Mouse (Mus musculus) stomach, embryonic 16.5 days (tissue): ENCODE data around the gene Popdc3. TPM values are rescaled to one million over a fixed set of nuclear protein-coding genes. Genes with fewer than 3 reads are reported as not detected.

Experiments used
- ATAC-seq: fragments of 200-750 bp; cut with Nextera tagmentation; 2 replicates; pipeline ENCODE4 v1.8.0; 2017; ENCODE audit warnings: moderate number of reproducible peaks, moderate TSS enrichment; ENCODE audit not compliant: insufficient read depth, low FRiP score
- H3K27ac ChIP-seq: fragments of 300-500 bp; sonication (generic); 2 replicates; pipeline ENCODE4 v1.5.1; 2014; ENCODE audit warnings: low read length
- H3K27me3 ChIP-seq: fragments of 300-500 bp; sonication (generic); 2 replicates; pipeline ENCODE4 v1.6.1; 2014; ENCODE audit warnings: low read length, control low read depth, mixed read lengths; ENCODE audit not compliant: control insufficient read depth, insufficient read depth
- H3K36me3 ChIP-seq: fragments of 300-500 bp; sonication (generic); 2 replicates; pipeline ENCODE4 v1.6.1; 2014; ENCODE audit warnings: low read length; ENCODE audit not compliant: control insufficient read depth, insufficient read depth
- H3K4me1 ChIP-seq: fragments of 300-500 bp; sonication (generic); 2 replicates; pipeline ENCODE4 v1.6.1; 2014; ENCODE audit warnings: low read length, control low read depth, mixed read lengths; ENCODE audit not compliant: control insufficient read depth, insufficient read depth
- H3K4me2 ChIP-seq: fragments of 300-500 bp; sonication (generic); 2 replicates; pipeline ENCODE4 v1.6.1; 2014; ENCODE audit warnings: low read depth, low read length, mixed read lengths
- H3K4me3 ChIP-seq: fragments of 300-500 bp; sonication (generic); replicated peaks from 2 replicates; pipeline ENCODE4 v1.5.1; 2014; ENCODE audit warnings: mild to moderate bottlenecking, low read length
- H3K9ac ChIP-seq: fragments of 300-500 bp; sonication (generic); 2 replicates; pipeline ENCODE4 v1.6.1; 2014; ENCODE audit warnings: low read length
- H3K9me3 ChIP-seq: fragments of 300-500 bp; sonication (generic); replicated peaks from 2 replicates; pipeline ENCODE4 v1.6.1; 2016; ENCODE audit warnings: low read length, control low read depth; ENCODE audit not compliant: control insufficient read depth
- WGBS: fragments of 180-500 bp; shearing (Covaris S2); extraction: QIAGEN DNeasy Blood & Tissue Kit; methylation state at CpG from one replicate; pipeline ENCODE4 v1.1.7; 2014; 5-methylcytosine and 5-hydroxymethylcytosine counted together
- polyA plus RNA-seq: library from polyadenylated mRNA; unstranded; fragments of >200 nt; fragmentation: Nextera tagmentation; extraction: Ambion mirVana; gene quantifications from 2 replicates; pipeline ENCODE4 v1.2.1, GENCODE M21; 2015

Gene Popdc3
- polyA plus RNA-seq, 1 experiment from 2014 or later = 2.6 TPM

DNA sequence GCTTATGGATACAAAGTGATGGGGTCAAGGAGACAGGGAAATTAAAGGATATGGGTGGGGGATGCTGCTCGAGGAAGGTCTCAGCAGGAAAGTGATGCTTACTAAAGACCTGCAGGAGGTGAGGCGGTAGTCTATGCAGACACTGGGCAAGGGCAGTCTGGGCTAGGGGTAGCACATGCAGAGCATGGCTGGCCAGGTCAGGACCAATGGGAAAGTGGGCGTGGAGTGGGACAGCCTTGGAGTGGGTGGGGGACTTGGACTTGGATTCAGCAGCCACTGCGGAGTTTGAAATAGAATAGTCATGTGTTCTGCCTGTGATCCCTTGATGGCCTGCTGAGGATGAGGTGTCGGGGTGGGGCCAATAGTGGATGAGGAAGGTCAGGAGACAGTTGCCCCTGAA, 141.0 kb downstream of the Popdc3 start:
- 80% methylated on average over 5 of the region's 5 CpGs for WGBS
- H3K27me3 ChIP-seq = no peaks in the 10 kb centered on the region
- H3K4me1 ChIP-seq = no peaks in the 10 kb centered on the region
- no peak overlapping the region for H3K4me2 ChIP-seq
- no peak for ATAC-seq
- H3K36me3 ChIP-seq = no peaks in the 10 kb centered on the region
- no peak overlapping the region for H3K4me3 ChIP-seq
- H3K27ac ChIP-seq = no peak overlapping the region
- no peaks in the 10 kb centered on the region for H3K9me3 ChIP-seq
- no peak overlapping the region for H3K9ac ChIP-seq

DNA sequence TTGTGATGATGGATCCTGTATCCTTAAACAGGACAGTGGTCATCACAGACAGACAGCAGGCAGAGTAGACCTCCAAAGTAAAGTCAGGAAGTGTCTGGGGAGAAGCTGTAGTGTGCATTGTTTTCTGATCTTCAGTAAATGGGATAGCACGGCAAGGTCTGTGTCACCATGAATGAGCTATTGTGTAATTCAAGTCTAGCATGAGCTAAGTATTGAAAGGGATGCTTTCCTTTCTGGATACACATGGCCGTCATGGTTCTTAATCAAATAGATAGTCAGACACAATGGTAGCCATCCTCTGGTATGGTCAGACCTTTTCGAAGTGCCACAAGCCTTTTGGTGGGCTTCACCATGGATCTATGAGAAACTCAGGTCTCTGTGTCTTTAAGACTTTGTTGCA, 142.4 kb downstream of the Popdc3 start:
- H3K4me1 ChIP-seq = no peaks in the 10 kb centered on the region
- no peak overlapping the region for H3K9ac ChIP-seq
- no peak for ATAC-seq
- H3K36me3 ChIP-seq = no peaks in the 10 kb centered on the region
- H3K4me2 ChIP-seq = no peak overlapping the region
- 81% methylated on average over 3 of the region's 3 CpGs for WGBS
- no peaks in the 10 kb centered on the region for H3K27me3 ChIP-seq
- no peak overlapping the region for H3K27ac ChIP-seq
- H3K9me3 ChIP-seq = no peaks in the 10 kb centered on the region
- no peak overlapping the region for H3K4me3 ChIP-seq

GRCm38 (mm10) chr10:45324159-45324558, 146.3 kb downstream of the Popdc3 start:
- no peaks in the 10 kb centered on the region for H3K36me3 ChIP-seq
- H3K4me1 ChIP-seq = no peaks in the 10 kb centered on the region
- no peak for ATAC-seq
- no peak overlapping the region for H3K27ac ChIP-seq
- H3K4me3 ChIP-seq = no peak overlapping the region
- 66% methylated on average over 1 of the region's 1 CpGs for WGBS
- no peaks in the 10 kb centered on the region for H3K9me3 ChIP-seq
- no peaks in the 10 kb centered on the region for H3K27me3 ChIP-seq
- no peak overlapping the region for H3K9ac ChIP-seq
- H3K4me2 ChIP-seq = no peak overlapping the region

- 66% methylated on average over 7 of the region's 7 CpGs for WGBS
- no peaks in the 10 kb centered on the region for H3K36me3 ChIP-seq
Measured at GRCm38 (mm10) chr10:45328196-45329000, 150.5 kb downstream of the Popdc3 start.

GRCm38 (mm10) chr10:45334925-45335324, 157.0 kb downstream of the Popdc3 start:
- Histone ChIP-seq H3K27ac (no peak overlapping the region), H3K4me3 (peak overlapping the region; percentile 57), H3K4me2 (peak overlapping the region; percentile 80), H3K4me1 (no peaks in the 10 kb centered on the region), H3K9ac (no peak overlapping the region), H3K27me3 (peaks cover 8% of the 10 kb centered on the region), H3K9me3 (no peaks in the 10 kb centered on the region), H3K36me3 (no peaks in the 10 kb centered on the region)
- no peak for ATAC-seq
- WGBS = 28% methylated on average over 7 of the region's 7 CpGs

More at GRCm38 (mm10) chr10:45328196-45329000, 150.5 kb downstream of the Popdc3 start:
- H3K9me3 ChIP-seq = no peaks in the 10 kb centered on the region
- no peak for ATAC-seq
- H3K27ac ChIP-seq = no peak overlapping the region
- H3K27me3 ChIP-seq = no peaks in the 10 kb centered on the region; the same call in 1 of the 2 replicates
- no peak overlapping the region for H3K9ac ChIP-seq
- H3K4me3 ChIP-seq = no peak overlapping the region
- H3K4me2 ChIP-seq = no peak overlapping the region
- no peaks in the 10 kb centered on the region for H3K4me1 ChIP-seq

DNA sequence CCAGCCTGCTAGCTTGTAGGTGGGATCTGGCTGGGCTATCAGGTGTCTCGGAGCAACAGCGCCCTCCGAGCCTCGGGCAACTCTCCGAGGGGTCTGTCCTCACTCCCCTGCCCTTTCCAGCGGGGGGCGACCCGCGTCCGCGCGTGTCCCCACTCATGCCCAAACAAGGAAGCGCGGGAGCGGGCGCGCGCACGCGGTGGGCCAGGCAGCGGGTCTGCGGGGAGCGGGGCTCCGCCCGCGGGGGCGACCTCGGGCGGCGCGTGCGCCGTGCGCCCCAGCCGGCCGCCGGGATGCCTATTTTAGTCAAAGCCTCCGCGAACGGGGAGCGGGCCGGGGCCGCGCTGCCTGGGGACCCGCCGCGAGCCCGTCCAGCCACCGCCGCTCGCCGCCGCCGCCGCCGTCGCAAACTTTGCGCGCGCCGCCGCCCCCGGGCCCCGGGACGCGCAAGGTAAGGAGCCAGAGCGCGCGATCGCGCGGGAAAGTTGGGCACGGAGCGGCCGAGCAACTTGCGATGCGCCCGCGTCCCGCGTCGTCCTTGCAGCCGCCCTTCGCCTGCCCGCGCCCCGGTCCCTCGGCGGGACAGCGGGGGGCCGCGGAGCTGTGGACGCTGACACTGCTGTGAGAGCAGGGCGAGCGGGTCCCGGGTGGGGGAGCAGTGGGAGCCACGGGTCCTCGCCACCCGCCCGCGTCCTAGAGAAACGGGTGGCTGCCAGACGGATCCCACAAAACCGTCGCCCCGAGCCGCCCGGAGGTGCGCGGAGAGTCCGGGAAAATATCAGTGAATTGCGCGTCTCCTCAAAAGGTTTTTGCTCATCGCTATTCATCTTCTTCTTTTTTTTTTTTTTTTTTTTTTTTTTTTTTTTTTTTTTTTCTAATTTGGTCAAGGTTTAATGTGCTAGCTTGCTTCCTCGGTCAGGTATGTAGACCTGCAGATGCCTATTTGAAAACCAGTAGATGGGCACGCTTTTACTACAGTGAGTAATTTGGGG, 157.8 kb downstream of the Popdc3 start, which contains the start of gene Bves:
TSS of gene Bves (plus strand) at position 339 of the 989 bp plus-strand sequence.
- no peaks in the 10 kb centered on the region for H3K36me3 ChIP-seq
- no peaks in the 10 kb centered on the region for H3K4me1 ChIP-seq
- H3K4me2 ChIP-seq = peak within 1 kb of the TSS; percentile 80
- no peak within 1 kb of the TSS for H3K27ac ChIP-seq
- no peaks in the 10 kb centered on the region for H3K9me3 ChIP-seq
- peaks cover 8% of the 10 kb centered on the region for H3K27me3 ChIP-seq
- WGBS = under 1% methylated on average over 112 of the region's 116 CpGs
- peak within 1 kb of the TSS; percentile 57 for H3K4me3 ChIP-seq
- ATAC-seq = peak; percentile 88
- peak within 1 kb of the TSS; percentile 73 for H3K9ac ChIP-seq

- no peak overlapping the region for H3K9ac ChIP-seq
- H3K9me3 ChIP-seq = no peaks in the 10 kb centered on the region
- H3K27me3 ChIP-seq = peaks cover 6% of the 10 kb centered on the region; the same call in 1 of the 2 replicates
- H3K4me2 ChIP-seq = no peak overlapping the region
- no peak overlapping the region for H3K27ac ChIP-seq
- H3K4me1 ChIP-seq = no peaks in the 10 kb centered on the region
- 74% methylated on average over 7 of the region's 7 CpGs for WGBS
- no peak for ATAC-seq
- H3K36me3 ChIP-seq = no peaks in the 10 kb centered on the region
- no peak overlapping the region for H3K4me3 ChIP-seq
Measured at GRCm38 (mm10) chr10:45339106-45339505, 161.2 kb downstream of the Popdc3 start.

- no peak for ATAC-seq
- no peaks in the 10 kb centered on the region for H3K27me3 ChIP-seq
- H3K4me1 ChIP-seq = no peaks in the 10 kb centered on the region
- no peak overlapping the region for H3K4me3 ChIP-seq
- no peak overlapping the region for H3K4me2 ChIP-seq
- H3K9me3 ChIP-seq = no peaks in the 10 kb centered on the region
- WGBS = 83% methylated on average over 4 of the region's 4 CpGs
- no peaks in the 10 kb centered on the region for H3K36me3 ChIP-seq
- H3K27ac ChIP-seq = no peak overlapping the region
- no peak overlapping the region for H3K9ac ChIP-seq
Measured at GRCm38 (mm10) chr10:45344381-45344780, 166.5 kb downstream of the Popdc3 start.

DNA sequence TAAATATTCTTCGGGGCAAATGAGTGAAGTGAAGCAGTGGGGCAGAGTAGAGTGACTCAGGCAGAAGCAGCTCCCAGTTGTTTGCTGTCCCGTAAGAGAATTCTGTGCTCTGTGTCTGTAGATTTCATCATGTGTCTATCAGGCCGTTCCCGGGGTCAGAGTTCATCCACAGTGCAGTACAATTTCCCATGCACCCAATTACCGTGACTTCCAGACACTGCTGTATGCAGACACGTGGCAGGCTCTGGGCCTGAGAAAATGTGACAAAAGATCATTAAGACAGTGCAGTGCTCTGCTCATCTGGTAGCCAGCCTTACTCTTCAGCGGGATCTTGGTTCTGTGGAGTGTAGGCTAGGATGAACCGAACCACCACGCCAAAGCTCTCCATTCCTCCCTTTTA, 167.3 kb downstream of the Popdc3 start:
- H3K4me1 ChIP-seq = no peaks in the 10 kb centered on the region
- no peak overlapping the region for H3K4me3 ChIP-seq
- H3K9ac ChIP-seq = no peak overlapping the region
- 81% methylated on average over 9 of the region's 9 CpGs for WGBS
- H3K27me3 ChIP-seq = no peaks in the 10 kb centered on the region
- no peak for ATAC-seq
- H3K36me3 ChIP-seq = no peaks in the 10 kb centered on the region
- no peaks in the 10 kb centered on the region for H3K9me3 ChIP-seq
- H3K4me2 ChIP-seq = no peak overlapping the region
- H3K27ac ChIP-seq = no peak overlapping the region
